Mouse (Mus musculus): ENCODE results near the gene Zscan22. TPM values are rescaled to one million over a fixed set of nuclear protein-coding genes. Genes with fewer than 3 reads are reported as not detected.

Zscan22 gene
- polyA plus RNA-seq, 1 experiment from 2014 or later, result 26.4 TPM

GRCm38 (mm10) chr7:12957511-12957910 is 59.9 kb downstream of the Zscan22 start:
- Histone ChIP-seq H3K36me3 (replicated peaks; ENCODE audit: control insufficient read depth, insufficient read depth, low read depth, low read length) (no peaks in the 10 kb centered on the region), H3K27ac (replicated peaks; ENCODE audit: low read depth, low read length) (no peak overlapping the region), H3K4me2 (ENCODE audit: low read depth, low read length) (no peak overlapping the region), H3K9me3 (replicated peaks; ENCODE audit: control insufficient read depth, low read length) (no peaks in the 10 kb centered on the region), H3K9ac (replicated peaks; ENCODE audit: low read length) (no peak overlapping the region), H3K27me3 (ENCODE audit: control insufficient read depth, insufficient read depth, low read length) (no peaks in the 10 kb centered on the region), H3K4me1 (ENCODE audit: control insufficient read depth, insufficient read depth, low read length) (no peaks in the 10 kb centered on the region), H3K4me3 (ENCODE audit: low read depth, low read length) (no peak overlapping the region)
- ATAC-seq (replicated peaks; ENCODE audit: insufficient number of reproducible peaks, low FRiP score, low TSS enrichment, low read depth) (no peak), DNase-seq (ENCODE audit: low spot score) (no peak)
- WGBS, result 74% methylated on average over 5 of the region's 5 CpGs

Other genes starting within 250 kb of the Zscan22 start
- gene Vmn2r55, start 212.8 kb upstream of the Zscan22 start, polyA plus RNA-seq (2014; fragmentation: Nextera tagmentation; extraction: Ambion mirVana), result not detected in 2 replicates
- not detected in 2 replicates for gene Vmn2r56, start 162.8 kb upstream of the Zscan22 start, polyA plus RNA-seq (2014; fragmentation: Nextera tagmentation; extraction: Ambion mirVana)
- 15.1 and 18.6 TPM in 2 replicates for gene Zscan18, start 94.2 kb upstream of the Zscan22 start, polyA plus RNA-seq (2014; fragmentation: Nextera tagmentation; extraction: Ambion mirVana)
- gene Zfp329, start 79.0 kb upstream of the Zscan22 start, polyA plus RNA-seq (2014; fragmentation: Nextera tagmentation; extraction: Ambion mirVana), result 15.9 and 18.6 TPM in 2 replicates
- gene Zfp110, start 63.1 kb upstream of the Zscan22 start, polyA plus RNA-seq (2014; fragmentation: Nextera tagmentation; extraction: Ambion mirVana), result 37.6 and 39.0 TPM in 2 replicates
- 6.5 and 6.9 TPM in 2 replicates for gene Zfp128, start 16.6 kb upstream of the Zscan22 start, polyA plus RNA-seq (2014; fragmentation: Nextera tagmentation; extraction: Ambion mirVana)
- gene Rps5, start 24.5 kb downstream of the Zscan22 start, polyA plus RNA-seq (2014; fragmentation: Nextera tagmentation; extraction: Ambion mirVana), result 950 and 1,039 TPM in 2 replicates
- gene Rnf225, start 29.6 kb downstream of the Zscan22 start, polyA plus RNA-seq (2014; fragmentation: Nextera tagmentation; extraction: Ambion mirVana), result 0.56 and 0.69 TPM in 2 replicates
- 7.9 and 8.9 TPM in 2 replicates for gene Zfp324, start 68.0 kb downstream of the Zscan22 start, polyA plus RNA-seq (2014; fragmentation: Nextera tagmentation; extraction: Ambion mirVana)
- gene Zfp446, start 80.0 kb downstream of the Zscan22 start, polyA plus RNA-seq (2014; fragmentation: Nextera tagmentation; extraction: Ambion mirVana), result 5.9 and 6.6 TPM in 2 replicates
- not detected in 2 replicates for gene Slc27a5, start 100.4 kb downstream of the Zscan22 start, polyA plus RNA-seq (2014; fragmentation: Nextera tagmentation; extraction: Ambion mirVana)
- 525 and 526 TPM in 2 replicates for gene Trim28, start 101.3 kb downstream of the Zscan22 start, polyA plus RNA-seq (2014; fragmentation: Nextera tagmentation; extraction: Ambion mirVana)
- 22.6 and 22.9 TPM in 2 replicates for gene Zbtb45, start 112.2 kb downstream of the Zscan22 start, polyA plus RNA-seq (2014; fragmentation: Nextera tagmentation; extraction: Ambion mirVana)
- gene Chmp2a, start 137.0 kb downstream of the Zscan22 start, polyA plus RNA-seq (2014; fragmentation: Nextera tagmentation; extraction: Ambion mirVana), result 107 and 116 TPM in 2 replicates
- 172 and 177 TPM in 2 replicates for gene Ube2m, start 140.5 kb downstream of the Zscan22 start, polyA plus RNA-seq (2014; fragmentation: Nextera tagmentation; extraction: Ambion mirVana)
- 1.2 and 1.6 TPM in 2 replicates for gene Mzf1, start 156.9 kb downstream of the Zscan22 start, polyA plus RNA-seq (2014; fragmentation: Nextera tagmentation; extraction: Ambion mirVana)
- gene Vmn1r85, start 197.4 kb downstream of the Zscan22 start, polyA plus RNA-seq (2014; fragmentation: Nextera tagmentation; extraction: Ambion mirVana), result not detected in 2 replicates
- gene Vmn1r86, start 222.1 kb downstream of the Zscan22 start, polyA plus RNA-seq (2014; fragmentation: Nextera tagmentation; extraction: Ambion mirVana), result not detected in 2 replicates
- gene Vmn1r87, start 242.3 kb downstream of the Zscan22 start, polyA plus RNA-seq (2014; fragmentation: Nextera tagmentation; extraction: Ambion mirVana), result not detected in 2 replicates

All from embryonic facial prominence, embryonic 11.5 days (tissue).